Mouse (Mus musculus) limb, embryonic 11.5 days (tissue): ENCODE measurements at regions not wholly inside any gene's neighbourhood (a gene's known extent, or its start where the extent isn't known, plus 50 kb on each side); places are given as distances from the start of the nearest gene placed in this dataset.
A peak's percentile ranks its signal among the peaks of the same experiment; 100 is the strongest.

Source experiments
- ATAC-seq: fragments of 200-750 bp; cut with Nextera tagmentation; 2 replicates; pipeline ENCODE4 v1.8.0; 2017; ENCODE audit warnings: low read depth; ENCODE audit not compliant: insufficient number of reproducible peaks, low FRiP score, low TSS enrichment
- DNase-seq: peaks from one replicate; pipeline ENCODE4 v3.0.0-alpha.2; 2015; ENCODE audit warnings: low spot score
- H3K27ac ChIP-seq: fragments of 300-500 bp; sonication (generic); replicated peaks from 2 replicates; pipeline ENCODE4 v1.5.1; 2014; ENCODE audit warnings: low read depth, mild to moderate bottlenecking, low read length
- H3K27me3 ChIP-seq: fragments of 300-500 bp; sonication (generic); 2 replicates; pipeline ENCODE4 v1.6.1; 2014; ENCODE audit warnings: mild to moderate bottlenecking, low read length, mixed read lengths; ENCODE audit not compliant: control insufficient read depth, insufficient read depth
- H3K36me3 ChIP-seq: fragments of 300-500 bp; sonication (generic); 2 replicates; pipeline ENCODE4 v1.6.1; 2014; ENCODE audit warnings: mild to moderate bottlenecking, low read length, moderate library complexity, mixed read lengths; ENCODE audit not compliant: control insufficient read depth, insufficient read depth
- H3K4me1 ChIP-seq: fragments of 300-500 bp; sonication (generic); 2 replicates; pipeline ENCODE4 v1.6.1; 2014; ENCODE audit warnings: low read length, mixed read lengths; ENCODE audit not compliant: control insufficient read depth, insufficient read depth
- H3K4me2 ChIP-seq: fragments of 300-500 bp; sonication (generic); 2 replicates; pipeline ENCODE4 v1.6.1; 2014; ENCODE audit warnings: low read depth, mild to moderate bottlenecking, moderate library complexity; ENCODE audit not compliant: severe bottlenecking
- H3K4me3 ChIP-seq: fragments of 300-500 bp; sonication (generic); 2 replicates; pipeline ENCODE4 v1.5.1; 2014; ENCODE audit warnings: low read depth, low read length
- H3K9ac ChIP-seq: fragments of 300-500 bp; sonication (generic); 2 replicates; pipeline ENCODE4 v1.6.1; 2014; ENCODE audit warnings: mild to moderate bottlenecking, low read length
- H3K9me3 ChIP-seq: fragments of 300-500 bp; sonication (generic); 2 replicates; pipeline ENCODE4 v1.6.1; 2016; ENCODE audit warnings: low read length; ENCODE audit not compliant: control insufficient read depth
- WGBS: fragments of 180-500 bp; shearing (Covaris S2); extraction: QIAGEN DNeasy Blood & Tissue Kit; methylation state at CpG from one replicate; pipeline ENCODE4 v1.1.7; 2014; 5-methylcytosine and 5-hydroxymethylcytosine counted together

GRCm38 (mm10) chrX:14091661-14092060 lies 119.3 kb upstream of the H2al1n start:
- Histone ChIP-seq H3K9me3 (no peaks in the 10 kb centered on the region), H3K4me2 (no peak overlapping the region), H3K36me3 (no peaks in the 10 kb centered on the region), H3K9ac (no peak overlapping the region), H3K4me3 (no peak overlapping the region), H3K27ac (no peak overlapping the region), H3K27me3 (no peaks in the 10 kb centered on the region), H3K4me1 (no peaks in the 10 kb centered on the region)
- ATAC-seq (no peak), DNase-seq (no peak)
- 94% methylated on average over 3 of the region's 3 CpGs for WGBS

GRCm38 (mm10) chrX:14133571-14133970 lies 77.4 kb upstream of the H2al1n start:
- Histone ChIP-seq H3K4me1 (no peaks in the 10 kb centered on the region), H3K4me2 (no peak overlapping the region), H3K36me3 (no peaks in the 10 kb centered on the region), H3K4me3 (no peak overlapping the region), H3K27me3 (no peaks in the 10 kb centered on the region), H3K27ac (no peak overlapping the region), H3K9me3 (no peaks in the 10 kb centered on the region), H3K9ac (no peak overlapping the region)
- no peak for DNase-seq
- ATAC-seq: no peak
- WGBS: 56% methylated on average over 2 of the region's 2 CpGs

GRCm38 (mm10) chrX:14134600-14134999 lies 76.3 kb upstream of the H2al1n start:
- no peak overlapping the region for H3K4me2 ChIP-seq
- no peak overlapping the region for H3K9ac ChIP-seq
- DNase-seq (no peak), ATAC-seq (no peak)
- WGBS: 68% methylated on average over 2 of the region's 2 CpGs
- no peaks in the 10 kb centered on the region for H3K9me3 ChIP-seq
- no peaks in the 10 kb centered on the region for H3K4me1 ChIP-seq
- H3K27me3 ChIP-seq: no peaks in the 10 kb centered on the region
- H3K4me3 ChIP-seq: no peak overlapping the region
- no peak overlapping the region for H3K27ac ChIP-seq
- no peaks in the 10 kb centered on the region for H3K36me3 ChIP-seq

- DNase-seq (peak; percentile 21), ATAC-seq (0 out of 2 replicates have a peak, but pooled peaks have one; percentile 35)
- 30% methylated on average over 4 of the region's 4 CpGs for WGBS
- Histone ChIP-seq H3K27me3 (no peaks in the 10 kb centered on the region), H3K9ac (no peak overlapping the region), H3K4me1 (no peaks in the 10 kb centered on the region), H3K9me3 (no peaks in the 10 kb centered on the region), H3K4me3 (no peak overlapping the region), H3K36me3 (no peaks in the 10 kb centered on the region), H3K27ac (no peak overlapping the region), H3K4me2 (no peak overlapping the region)
Observed at GRCm38 (mm10) chrX:14138481-14138880, 72.5 kb upstream of the H2al1n start.
